In genomic region chr5:137746851-137747325, GRCm38 (mm10) we compare ENCODE assay signal across 8 mouse cellular contexts. TPM values are rescaled to one million over a fixed set of nuclear protein-coding genes. Genes with fewer than 3 reads are reported as not detected.
A peak's percentile ranks its signal among the peaks of the same experiment; 100 is the strongest.
DNase-seq lines count a peak whose midpoint lies in the region; ATAC-seq and TF ChIP-seq lines count a peak whose summit lies in the region.

No protein-coding gene starts in this region.

- peaks cover 8% of the 10 kb centered on the region; the same call in 1 of the 2 replicates for H3K36me3 ChIP-seq in hindbrain, postnatal 0 days (ENCODE audit: insufficient read depth, low read length)

- ATAC-seq in hindbrain, postnatal 0 days, result no peak

- H3K9me3 ChIP-seq in hindbrain, postnatal 0 days (ENCODE audit: low read length), result no peaks in the 10 kb centered on the region

- WGBS in hindbrain, postnatal 0 days, result 1% methylated on average over 16 of the region's 16 CpGs

- H3K9ac ChIP-seq in hindbrain, postnatal 0 days (replicated peaks; ENCODE audit: low read length), result peak overlapping the region; percentile 65

- H3K27ac ChIP-seq in hindbrain, postnatal 0 days, result peak overlapping the region; percentile 86

- no peaks in the 10 kb centered on the region for H3K27me3 ChIP-seq in hindbrain, postnatal 0 days (ENCODE audit: insufficient read depth, low read length)

- H3K4me3 ChIP-seq in hindbrain, postnatal 0 days (ENCODE audit: low read length), result peak overlapping the region; percentile 64

- H3K4me1 ChIP-seq in hindbrain, postnatal 0 days (ENCODE audit: insufficient read depth, low read length), result peaks cover 18% of the 10 kb centered on the region; the same call in 1 of the 2 replicates

- no peak for TF ChIP-seq CTCF in hindbrain, postnatal 0 days (IDR thresholded peaks at IDR 0.05; ENCODE audit: low read depth)

- peak; percentile 48 for DNase-seq in adrenal gland, adult 2 months
- no peak for DNase-seq in adrenal gland, postnatal 4 days (ENCODE audit: low spot score in 2 of 2)
- peak; percentile 34 for DNase-seq in right cerebral cortex, postnatal 4 days
- no peak for DNase-seq in right cerebral cortex, adult 2 months (ENCODE audit: low spot score in 2 of 2)
- no peak for DNase-seq in hindbrain, postnatal 0 days (ENCODE audit: low spot score)
- DNase-seq in lung, postnatal 4 days, result peak; percentile 38 to 44
- peak; percentile 71 for DNase-seq in thymus, postnatal 4 days
- no peak for DNase-seq in urinary bladder, adult 18-20 months (ENCODE audit: low spot score in 2 of 2)

- H3K4me2 ChIP-seq in hindbrain, postnatal 0 days (ENCODE audit: low read depth, low read length), result peak overlapping the region; percentile 98

RNA-seq across cellular contexts. Expression of gene Tsc22d4, which starts 1.4 kb away (rescaled TPM):
- 10 to 100 TPM; 82.9 to 89.9 TPM for total RNA-seq in adrenal gland, adult 2 months (2021)
- 123 and 136 TPM in 2 replicates for polyA plus RNA-seq in adrenal gland, adult 2 months (2012; rRNA removed)
- 100 to 1,000 TPM; 138 to 140 TPM for total RNA-seq in adrenal gland, postnatal 4 days (2021)
- 383 and 444 TPM in 2 replicates for total RNA-seq in hindbrain, postnatal 0 days (2014; rRNA removed)
- polyA plus RNA-seq in hindbrain, postnatal 0 days (2015; fragmentation: Nextera tagmentation; extraction: Ambion mirVana), result 251 and 270 TPM in 2 replicates

RNA-seq across cellular contexts. Expression of gene Nyap1, which starts 5.5 kb away (rescaled TPM):
- 1 to 10 TPM; 2.2 to 6.0 TPM for total RNA-seq in adrenal gland, adult 2 months (2021)
- polyA plus RNA-seq in adrenal gland, adult 2 months (2012; rRNA removed), result 7.3 and 8.9 TPM in 2 replicates
- total RNA-seq in adrenal gland, postnatal 4 days (2021), result 10 to 100 TPM; 10.9 to 11.6 TPM
- 192 and 215 TPM in 2 replicates for total RNA-seq in hindbrain, postnatal 0 days (2014; rRNA removed)
- 30.0 and 33.2 TPM in 2 replicates for polyA plus RNA-seq in hindbrain, postnatal 0 days (2015; fragmentation: Nextera tagmentation; extraction: Ambion mirVana)

RNA-seq across cellular contexts. Expression of gene Ppp1r35, which starts 31.8 kb away (rescaled TPM):
- 10 to 100 TPM; 16.1 to 40.1 TPM for total RNA-seq in adrenal gland, adult 2 months (2021)
- polyA plus RNA-seq in adrenal gland, adult 2 months (2012; rRNA removed), result 61.5 and 83.6 TPM in 2 replicates
- total RNA-seq in adrenal gland, postnatal 4 days (2021), result 10 to 100 TPM; 29.9 to 40.3 TPM
- 52.8 and 67.0 TPM in 2 replicates for total RNA-seq in hindbrain, postnatal 0 days (2014; rRNA removed)
- 35.5 and 37.1 TPM in 2 replicates for polyA plus RNA-seq in hindbrain, postnatal 0 days (2015; fragmentation: Nextera tagmentation; extraction: Ambion mirVana)

RNA-seq across cellular contexts. Expression of gene Mepce, which starts 40.6 kb away (rescaled TPM):
- 10 to 100 TPM; 43.9 to 46.4 TPM for total RNA-seq in adrenal gland, adult 2 months (2021)
- polyA plus RNA-seq in adrenal gland, adult 2 months (2012; rRNA removed), result 29.9 and 35.4 TPM in 2 replicates
- 10 to 100 TPM; 58.4 to 67.5 TPM for total RNA-seq in adrenal gland, postnatal 4 days (2021)
- total RNA-seq in hindbrain, postnatal 0 days (2014; rRNA removed), result 40.3 and 49.2 TPM in 2 replicates
- polyA plus RNA-seq in hindbrain, postnatal 0 days (2015; fragmentation: Nextera tagmentation; extraction: Ambion mirVana), result 16.8 and 17.1 TPM in 2 replicates

RNA-seq across cellular contexts. Expression of gene Zcwpw1, which starts 40.7 kb away (rescaled TPM):
- 1 to 10 TPM; 2.0 to 2.2 TPM for total RNA-seq in adrenal gland, adult 2 months (2021)
- 0.38 and 0.56 TPM in 2 replicates for polyA plus RNA-seq in adrenal gland, adult 2 months (2012; rRNA removed)
- total RNA-seq in adrenal gland, postnatal 4 days (2021), result 1 to 10 TPM; 8.9 to 9.3 TPM
- 3.8 and 4.9 TPM in 2 replicates for total RNA-seq in hindbrain, postnatal 0 days (2014; rRNA removed)
- polyA plus RNA-seq in hindbrain, postnatal 0 days (2015; fragmentation: Nextera tagmentation; extraction: Ambion mirVana), result 11.4 TPM in 2 replicates

Comparison
In these comparisons a context has a peak if more than half of its experiments do, and no peak if none do; other contexts are left out.
1. DNase-seq: peak in adrenal gland, adult 2 months (single experiment), right cerebral cortex, postnatal 4 days (single experiment), lung, postnatal 4 days (2 of 2) and thymus, postnatal 4 days (single experiment); none in adrenal gland, postnatal 4 days (0 of 2), right cerebral cortex, adult 2 months (0 of 2), hindbrain, postnatal 0 days (single experiment) and urinary bladder, adult 18-20 months (0 of 2).
2. RNA of gene Nyap1, which starts 5.5 kb away (total RNA-seq): 192 to 215 TPM in hindbrain, postnatal 0 days; 10.9 to 11.6 TPM in adrenal gland, postnatal 4 days and 2.2 to 6.0 TPM in adrenal gland, adult 2 months; every median in the first group is over 10 times any median in the second.